Mouse (Mus musculus) cerebellum, adult 9-10 months (tissue): Measurements from ENCODE around the gene Gps2.

Source experiments
- DNase-seq: peaks from one replicate; pipeline ENCODE4 v3.0.0; 2022

Gene Gps2

DNA sequence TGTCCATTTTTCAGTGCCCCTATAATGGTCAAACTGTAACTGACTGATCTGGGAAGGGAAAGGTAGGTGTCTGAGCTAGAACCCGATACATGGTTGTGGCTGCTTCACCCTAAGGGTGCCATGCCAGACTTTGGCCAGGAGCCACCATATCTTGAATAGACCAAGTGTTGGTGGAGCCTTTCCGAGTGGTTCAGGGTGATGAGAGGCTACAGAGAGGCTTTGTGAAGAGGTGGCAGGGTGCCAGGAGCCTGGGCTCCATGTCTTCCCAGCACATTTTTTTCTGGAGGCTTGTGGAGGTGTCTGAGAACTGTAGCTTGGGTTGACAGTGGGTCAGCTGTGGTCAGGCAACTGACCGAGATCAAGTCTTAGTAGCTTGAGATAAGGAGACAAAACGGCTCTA lies 22.2 kb upstream of the Gps2 start:
- no peak for DNase-seq

- DNase-seq: no peak
These were observed 19.0 kb upstream of the Gps2 start for GRCm38 (mm10) chr11:69894671-69895070.

GRCm38 (mm10) chr11:69895291-69895690 lies 18.4 kb upstream of the Gps2 start, which contains the start of gene Acap1:
Acap1 (minus strand) TSS chr11:69895539.
- no peak for DNase-seq

- peak; percentile 50 for DNase-seq
These were observed 13.8 kb upstream of the Gps2 start for GRCm38 (mm10) chr11:69899870-69900269.

DNA sequence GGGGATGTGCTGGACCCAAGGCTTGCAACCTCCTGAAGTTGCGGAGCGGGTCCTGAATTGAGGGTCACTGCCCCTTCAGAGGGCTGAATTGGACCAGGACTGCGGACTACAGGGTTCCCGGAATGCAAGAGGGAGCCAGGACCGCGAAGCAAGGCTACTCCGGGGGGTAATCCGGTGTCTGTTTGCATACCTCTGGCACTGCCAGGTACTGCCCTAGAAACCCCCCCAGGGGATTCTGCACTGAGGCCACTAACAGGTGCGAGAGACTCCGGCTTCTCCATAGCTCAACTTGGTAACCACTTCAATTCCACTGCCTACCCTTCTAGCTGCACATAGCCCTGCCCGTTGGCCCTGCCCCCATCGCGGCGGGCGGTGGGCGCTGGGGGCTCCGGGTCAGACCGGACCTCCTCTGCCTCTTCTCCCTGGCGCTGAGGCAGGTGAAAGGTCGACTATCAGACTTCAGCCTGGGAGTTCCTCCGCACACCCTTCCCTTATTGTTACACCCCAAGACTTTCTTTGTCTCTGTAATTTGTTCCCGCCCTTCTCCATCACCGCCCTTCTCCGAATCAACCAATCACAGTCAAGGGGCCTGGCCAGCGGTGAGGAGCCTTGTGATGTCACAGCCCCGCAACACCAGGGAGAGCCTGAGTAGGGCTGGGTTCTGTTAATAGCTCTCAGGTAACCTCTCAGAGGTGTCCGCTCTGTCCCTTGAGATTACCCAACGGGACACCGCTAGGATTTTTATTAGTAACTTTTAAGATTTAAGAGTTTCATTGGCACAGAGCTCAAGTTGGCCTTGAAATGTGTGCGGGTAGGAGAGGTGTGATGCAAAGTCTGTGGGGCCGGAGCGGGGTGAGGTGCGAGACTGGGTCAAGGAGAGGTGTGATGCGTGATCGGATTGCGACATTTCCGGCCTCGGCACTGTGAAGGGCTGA lies 12.9 kb upstream of the Gps2 start, which contains the start of the genes 2810408A11Rik and Neurl4:
Gene 2810408A11Rik (minus strand): TSS at position 517 of the 935 bp plus-strand sequence.
Gene Neurl4 (plus strand): TSS at position 602 of the 935 bp plus-strand sequence.
- DNase-seq: peak; percentile 93

GRCm38 (mm10) chr11:69901406-69901846 lies 12.3 kb upstream of the Gps2 start:
- peak; percentile 95 for DNase-seq

DNA sequence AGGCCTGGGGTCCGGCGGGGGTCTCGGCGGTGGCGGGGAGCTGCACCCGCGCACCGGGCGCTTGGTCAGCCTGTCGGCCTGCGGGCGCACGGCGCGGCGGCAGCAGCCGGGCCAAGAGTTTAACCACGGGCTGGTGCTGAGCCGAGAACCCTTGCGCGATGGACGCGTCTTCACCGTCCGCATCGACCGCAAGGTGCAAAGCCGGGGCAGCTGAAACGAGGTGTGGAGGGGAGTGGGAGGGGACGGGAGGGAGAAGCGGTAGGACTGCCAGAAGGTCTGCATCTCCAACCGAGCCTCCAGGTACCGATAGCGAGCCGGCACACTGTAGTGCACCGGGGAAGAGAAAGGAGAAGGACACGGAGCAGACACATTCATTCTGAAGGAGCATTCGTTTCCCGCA lies 11.7 kb upstream of the Gps2 start:
- no peak for DNase-seq

DNA sequence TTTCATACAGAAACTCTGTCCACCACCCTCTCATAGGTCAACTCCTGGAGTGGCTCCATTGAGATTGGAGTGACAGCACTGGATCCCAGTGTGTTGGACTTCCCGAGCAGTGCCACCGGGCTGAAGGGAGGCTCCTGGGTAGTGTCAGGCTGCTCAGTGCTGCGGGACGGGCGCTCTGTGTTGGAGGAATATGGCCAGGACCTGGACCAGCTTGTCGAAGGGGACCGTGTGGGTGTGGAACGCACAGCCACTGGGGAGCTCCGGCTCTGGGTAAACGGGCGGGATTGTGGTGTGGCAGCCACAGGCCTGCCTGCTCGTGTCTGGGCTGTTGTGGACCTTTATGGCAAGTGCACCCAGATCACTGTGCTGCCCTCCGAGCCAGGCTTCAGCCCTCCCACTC lies 10.7 kb upstream of the Gps2 start:
- DNase-seq: no peak

GRCm38 (mm10) chr11:69904311-69904710 lies 9.4 kb upstream of the Gps2 start:
- no peak for DNase-seq

- no peak for DNase-seq
These were observed 5.0 kb upstream of the Gps2 start for GRCm38 (mm10) chr11:69908645-69909044.

GRCm38 (mm10) chr11:69909174-69909573 lies 4.5 kb upstream of the Gps2 start:
- DNase-seq: no peak

- DNase-seq: no peak
These were observed 3.5 kb upstream of the Gps2 start for GRCm38 (mm10) chr11:69910177-69910576.

- no peak for DNase-seq
These were observed 2.7 kb upstream of the Gps2 start for GRCm38 (mm10) chr11:69910781-69911560.

GRCm38 (mm10) chr11:69911701-69912100 lies 2.0 kb upstream of the Gps2 start:
- DNase-seq: no peak

DNA sequence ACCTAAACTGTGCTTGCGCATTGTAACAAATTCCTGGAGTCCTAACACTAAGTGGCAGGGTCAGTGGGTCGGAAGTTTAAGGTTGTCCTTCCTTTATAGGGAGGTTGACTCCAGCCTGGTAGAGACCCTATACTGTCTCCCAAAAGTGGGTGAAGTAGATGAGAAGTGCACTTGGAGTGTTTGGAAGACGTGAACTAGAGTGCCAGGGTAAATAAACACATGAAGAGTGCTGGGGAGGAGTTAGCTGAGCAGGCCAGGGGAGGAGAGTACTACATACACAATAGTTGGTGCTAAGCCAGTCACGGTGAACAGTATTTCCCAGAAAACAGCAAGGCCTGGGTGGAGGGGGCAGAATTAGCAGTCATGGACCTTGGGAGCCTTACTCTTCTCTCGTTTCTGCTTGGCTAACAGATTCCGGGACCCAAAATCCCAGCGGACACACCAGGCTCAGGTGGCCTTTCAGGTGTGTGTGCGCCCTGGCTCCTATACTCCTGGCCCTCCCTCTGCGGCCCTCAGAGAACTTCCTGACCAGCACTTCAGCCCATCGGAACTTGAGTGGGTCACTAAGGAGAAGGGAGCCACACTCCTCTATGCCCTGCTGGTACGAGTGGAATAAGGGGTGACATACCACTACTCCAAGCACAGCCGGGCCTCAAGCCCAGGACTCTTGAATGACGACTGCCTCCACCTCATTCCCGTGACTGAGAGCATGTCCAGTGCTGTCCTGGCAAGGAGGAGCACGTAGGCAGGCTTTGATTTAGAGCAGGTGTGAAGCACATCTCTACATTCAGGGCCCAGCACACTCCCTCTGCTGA lies 765 bp upstream of the Gps2 start:
- DNase-seq: peak; percentile 50

DNA sequence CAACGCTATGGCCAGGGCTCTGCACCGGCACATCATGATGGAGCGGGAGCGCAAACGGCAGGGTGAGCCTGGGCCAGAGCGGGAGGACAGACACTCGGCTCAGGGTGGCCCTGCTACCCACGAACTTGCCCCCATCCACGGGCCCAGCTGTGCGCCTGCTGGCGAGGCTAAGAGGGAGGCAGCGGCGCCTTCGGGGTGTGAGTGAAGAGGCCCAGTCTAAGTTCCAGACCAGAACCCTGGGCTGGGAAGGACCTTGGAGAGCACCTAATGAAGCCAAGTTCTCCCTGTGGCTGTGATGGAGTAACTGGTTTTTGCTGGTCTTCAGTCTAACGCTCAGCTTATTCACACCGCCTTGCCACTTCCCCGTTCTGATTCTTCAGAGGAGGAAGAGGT lies 680 bp downstream of the Gps2 start:
- no peak for DNase-seq

DNA sequence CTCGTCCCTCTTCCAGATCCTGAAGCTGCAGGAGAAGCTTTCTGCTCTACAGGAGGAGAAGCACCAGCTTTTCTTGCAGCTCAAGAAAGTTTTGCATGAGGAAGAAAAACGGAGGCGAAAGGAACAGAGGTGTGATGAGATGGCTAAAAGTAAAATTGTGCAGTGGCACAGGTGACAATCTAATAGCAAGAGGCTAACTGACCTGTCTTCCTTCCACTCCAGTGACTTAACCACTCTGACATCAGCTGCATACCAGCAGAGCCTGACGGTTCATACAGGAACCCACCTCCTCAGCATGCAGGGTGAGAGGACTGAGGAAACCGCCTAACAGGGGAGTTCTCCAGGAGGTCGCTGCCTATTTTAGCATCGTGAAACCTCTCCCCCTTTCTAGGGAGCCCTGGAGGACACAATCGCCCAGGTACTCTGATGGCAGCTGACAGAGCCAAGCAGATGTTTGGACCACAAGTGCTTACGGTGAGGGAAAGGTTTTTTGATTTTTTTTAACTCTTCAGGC lies 1.3 kb downstream of the Gps2 start:
- DNase-seq: peak; percentile 21

DNA sequence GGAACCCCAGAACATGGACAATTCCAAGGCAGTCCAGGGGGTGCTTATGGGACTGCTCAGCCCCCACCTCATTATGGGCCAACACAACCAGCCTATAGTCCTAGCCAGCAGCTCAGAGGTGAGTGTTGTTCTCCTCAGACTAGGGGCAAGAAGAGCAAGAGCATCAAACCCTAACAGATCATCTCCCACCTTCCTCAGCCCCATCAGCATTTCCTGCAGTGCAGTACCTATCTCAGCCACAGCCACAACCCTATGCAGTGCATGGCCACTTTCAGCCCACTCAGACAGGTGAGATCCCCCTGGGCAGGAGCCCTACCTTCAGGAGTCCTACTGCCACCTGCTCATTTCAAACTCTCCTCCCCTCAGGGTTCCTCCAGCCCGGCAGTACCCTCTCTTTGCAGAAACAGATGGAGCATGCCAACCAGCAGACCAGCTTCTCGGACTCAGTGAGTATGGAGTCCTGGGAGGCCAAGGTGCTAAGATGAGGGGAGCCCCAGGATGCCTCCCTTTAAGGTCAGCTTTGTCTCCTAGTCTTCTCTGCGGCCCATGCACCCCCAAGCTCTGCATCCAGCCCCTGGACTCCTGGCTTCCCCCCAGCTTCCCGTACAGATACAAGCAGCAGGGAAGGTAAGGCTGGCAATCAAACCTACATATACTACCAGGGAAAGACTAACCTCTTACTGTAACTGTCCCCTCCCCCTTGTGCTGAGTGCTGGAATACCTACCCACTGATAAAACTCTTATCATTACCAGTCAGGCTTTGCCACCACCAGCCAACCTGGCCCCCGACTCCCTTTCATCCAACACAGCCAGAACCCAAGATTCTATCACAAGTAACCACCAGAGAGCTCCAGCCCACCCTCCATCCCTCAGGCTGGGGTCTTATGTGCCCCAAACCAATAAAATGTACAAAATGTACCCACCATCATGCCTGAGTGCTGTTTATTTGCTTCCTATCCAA lies 2.3 kb downstream of the Gps2 start:
- peak; percentile 39 for DNase-seq

GRCm38 (mm10) chr11:69916652-69917378 lies 3.1 kb downstream of the Gps2 start:
- DNase-seq: peak; percentile 35

- peak; percentile 46 for DNase-seq
These were observed 3.8 kb downstream of the Gps2 start for GRCm38 (mm10) chr11:69917379-69917948.
